Comparison of ENCODE assay signal across 30 mouse cellular contexts in the genomic region with DNA sequence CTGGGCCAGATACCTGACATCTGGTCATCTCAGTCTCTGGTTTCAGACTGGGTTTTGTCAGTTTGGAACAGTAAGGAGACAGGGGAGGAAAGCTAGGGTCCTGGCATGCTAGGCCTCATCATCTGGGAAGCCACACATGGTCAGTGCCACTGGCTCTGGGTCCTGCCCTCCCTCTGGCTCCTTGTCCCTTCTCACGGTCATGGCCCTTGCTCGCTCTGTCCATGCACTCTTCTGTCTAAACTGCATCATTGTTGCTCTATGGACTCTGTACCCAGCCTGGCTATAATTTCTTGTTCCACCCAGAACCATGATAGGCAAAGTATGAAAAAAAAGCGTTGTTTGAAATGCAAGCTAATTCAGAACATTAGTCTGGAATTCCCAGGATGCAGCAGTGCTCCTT. TPM values are rescaled to one million over a fixed set of nuclear protein-coding genes. Genes with fewer than 3 reads are reported as not detected.
DNase-seq lines count a peak whose midpoint lies in the region; ATAC-seq and TF ChIP-seq lines count a peak whose summit lies in the region.
"Had no signal": no experiment of that assay in that cellular context is flagged by ENCODE, and none has a peak within 500 bp of the region (broad histone marks: within the 10 kb centered on the region; RNA-seq: fewer than 3 reads in every experiment).

No protein-coding gene starts in this region.

- H3K36me3 ChIP-seq in kidney, adult 2 months (ENCODE audit: control insufficient read depth, insufficient read depth, low read length), result no peaks in the 10 kb centered on the region
- no peaks in the 10 kb centered on the region for H3K36me3 ChIP-seq in kidney, embryonic 14.5 days (ENCODE audit: control insufficient read depth, insufficient read depth, low read length)
- H3K36me3 ChIP-seq in kidney, embryonic 16.5 days (ENCODE audit: insufficient read depth, low read length), result no peaks in the 10 kb centered on the region
- no peaks in the 10 kb centered on the region for H3K36me3 ChIP-seq in intestine, postnatal 0 days (ENCODE audit: control insufficient read depth, insufficient read depth)
- H3K36me3 ChIP-seq: forebrain, embryonic 10.5 days; heart, embryonic 10.5 days had no signal

- H3K4me2 ChIP-seq in kidney, embryonic 14.5 days (replicated peaks; ENCODE audit: low read depth, low read length), result no peak overlapping the region
- no peak overlapping the region for H3K4me2 ChIP-seq in kidney, embryonic 16.5 days (replicated peaks; ENCODE audit: low read depth, low read length)
- no peak overlapping the region for H3K4me2 ChIP-seq in intestine, postnatal 0 days (replicated peaks; ENCODE audit: low read depth)
- H3K4me2 ChIP-seq: forebrain, embryonic 13.5 days; heart, embryonic 13.5 days; hindbrain, embryonic 14.5 days had no signal

- H3K4me3 ChIP-seq in kidney, adult 2 months (ENCODE audit: insufficient read depth, low read depth, low read length), result no peak overlapping the region
- no peak overlapping the region for H3K4me3 ChIP-seq in kidney, embryonic 14.5 days (ENCODE audit: low read length)
- no peak overlapping the region for H3K4me3 ChIP-seq in kidney, embryonic 16.5 days (ENCODE audit: low read length)
- H3K4me3 ChIP-seq in intestine, postnatal 0 days (ENCODE audit: low read depth, low read length), result no peak overlapping the region
- H3K4me3 ChIP-seq: forebrain, embryonic 10.5 days; forebrain, embryonic 13.5 days; heart, adult 2 months; heart, embryonic 10.5 days; heart, embryonic 13.5 days had no signal

- TF ChIP-seq CTCF in kidney, adult 2 months (conservative IDR thresholded peaks at IDR 0.05; ENCODE audit: insufficient read depth, insufficient read length, low read depth, low read length), result no peak
- TF ChIP-seq CTCF in intestine, postnatal 0 days (IDR thresholded peaks at IDR 0.05; ENCODE audit: low read depth), result no peak

- 56% methylated on average over 3 of the region's 3 CpGs for WGBS in kidney, adult 2 months
- 91% methylated on average over 3 of the region's 3 CpGs for WGBS in kidney, embryonic 14.5 days
- 94% methylated on average over 3 of the region's 3 CpGs for WGBS in kidney, embryonic 16.5 days
- WGBS in intestine, postnatal 0 days, result 67% methylated on average over 3 of the region's 3 CpGs

- no peaks in the 10 kb centered on the region for H3K9me3 ChIP-seq in kidney, embryonic 14.5 days (ENCODE audit: control insufficient read depth, low read length)
- no peaks in the 10 kb centered on the region for H3K9me3 ChIP-seq in kidney, embryonic 16.5 days (ENCODE audit: low read length)
- no peaks in the 10 kb centered on the region for H3K9me3 ChIP-seq in intestine, postnatal 0 days (ENCODE audit: control insufficient read depth)
- H3K9me3 ChIP-seq: forebrain, embryonic 10.5 days; forebrain, embryonic 13.5 days; heart, embryonic 10.5 days; heart, embryonic 13.5 days had no signal

- H3K9ac ChIP-seq in kidney, embryonic 14.5 days (ENCODE audit: low read depth, low read length), result no peak overlapping the region
- no peak overlapping the region for H3K9ac ChIP-seq in kidney, embryonic 16.5 days (replicated peaks; ENCODE audit: low read length)
- H3K9ac ChIP-seq in intestine, postnatal 0 days (ENCODE audit: low read depth, low read length), result no peak overlapping the region
- H3K9ac ChIP-seq: forebrain, embryonic 13.5 days; heart, embryonic 13.5 days; hindbrain, embryonic 14.5 days had no signal

- ATAC-seq in kidney, embryonic 14.5 days (ENCODE audit: low FRiP score, low TSS enrichment), result no peak
- no peak for ATAC-seq in kidney, embryonic 16.5 days (ENCODE audit: low FRiP score, low TSS enrichment)
- peak; percentile 38; the same call in 1 of the 2 replicates for ATAC-seq in intestine, postnatal 0 days
- ATAC-seq: activated CD4-positive, CD25-positive, alpha-beta regulatory T cell, adult 4 months; forebrain, embryonic 13.5 days; forebrain, embryonic 16.5 days had no signal

- DNase-seq in kidney, adult 2 months, result peak; percentile 74
- DNase-seq in kidney, postnatal 25 days, result peak; percentile 32 to 68
- no peak for DNase-seq in adrenal gland, postnatal 14 days
- DNase-seq: adrenal gland, adult 8-10 months; adrenal gland, postnatal 36 days; cerebellum, adult 18-20 months; cerebellum, adult 9-10 months; cerebellum, postnatal 14 days; gastrocnemius, postnatal 10 days; gastrocnemius, postnatal 36 days; heart, adult 2 months; heart, postnatal 14 days; heart, postnatal 4 days had no signal

- no peak for TF ChIP-seq POLR2A in kidney, adult 2 months (IDR thresholded peaks at IDR 0.05; ENCODE audit: low read depth, low read length)

- peaks cover 4% of the 10 kb centered on the region; the same call in 1 of the 2 replicates for H3K4me1 ChIP-seq in kidney, adult 2 months (ENCODE audit: control insufficient read depth, insufficient read depth, low read length)
- H3K4me1 ChIP-seq in kidney, embryonic 14.5 days (ENCODE audit: control insufficient read depth, insufficient read depth, low read length), result no peaks in the 10 kb centered on the region
- no peaks in the 10 kb centered on the region for H3K4me1 ChIP-seq in kidney, embryonic 16.5 days (ENCODE audit: insufficient read depth, low read length)
- no peaks in the 10 kb centered on the region for H3K4me1 ChIP-seq in intestine, postnatal 0 days (replicated peaks; ENCODE audit: control insufficient read depth, insufficient read depth, low read length)
- H3K4me1 ChIP-seq: forebrain, embryonic 10.5 days; forebrain, embryonic 13.5 days had no signal

- no peaks in the 10 kb centered on the region for H3K27me3 ChIP-seq in kidney, adult 2 months (replicated peaks; ENCODE audit: control insufficient read depth, insufficient read depth, low read length)
- no peaks in the 10 kb centered on the region for H3K27me3 ChIP-seq in kidney, embryonic 14.5 days (ENCODE audit: control insufficient read depth, insufficient read depth, low read length)
- no peaks in the 10 kb centered on the region for H3K27me3 ChIP-seq in kidney, embryonic 16.5 days (ENCODE audit: insufficient read depth, low read length)
- no peaks in the 10 kb centered on the region for H3K27me3 ChIP-seq in intestine, postnatal 0 days (replicated peaks; ENCODE audit: control insufficient read depth, insufficient read depth, low read length)
- H3K27me3 ChIP-seq: forebrain, embryonic 13.5 days; heart, embryonic 13.5 days had no signal

- no peak overlapping the region for H3K27ac ChIP-seq in kidney, adult 2 months (ENCODE audit: insufficient read depth, low read depth, low read length)
- no peak overlapping the region for H3K27ac ChIP-seq in kidney, embryonic 14.5 days (ENCODE audit: low read depth, low read length)
- no peak overlapping the region for H3K27ac ChIP-seq in kidney, embryonic 16.5 days (ENCODE audit: low read length)
- no peak overlapping the region for H3K27ac ChIP-seq in intestine, postnatal 0 days (ENCODE audit: low read depth, low read length)
- H3K27ac ChIP-seq: forebrain, embryonic 10.5 days; forebrain, embryonic 13.5 days; heart, adult 2 months; heart, embryonic 10.5 days; heart, embryonic 13.5 days; hindbrain, embryonic 14.5 days had no signal

RNA-seq across cellular contexts. Expression of a gene that starts 11.2 kb away (rescaled TPM):
- 16.9 and 18.7 TPM in 2 replicates for polyA plus RNA-seq in kidney, adult 2 months (2012; rRNA removed)
- polyA plus RNA-seq in kidney, embryonic 14.5 days (2014; fragmentation: Nextera tagmentation; extraction: Ambion mirVana), result 16.0 and 21.0 TPM in 2 replicates
- 15.9 and 16.9 TPM in 2 replicates for polyA plus RNA-seq in kidney, embryonic 16.5 days (2015; fragmentation: Nextera tagmentation; extraction: Ambion mirVana)
- polyA plus RNA-seq in intestine, postnatal 0 days (2015; fragmentation: Nextera tagmentation; extraction: Ambion mirVana), result 6.6 and 7.3 TPM in 2 replicates
- 11.1 and 12.7 TPM in 2 replicates for total RNA-seq in adrenal gland, postnatal 14 days (2021)

RNA-seq across cellular contexts. Expression of a gene that starts 52.3 kb away (rescaled TPM):
- not detected in 2 replicates for polyA plus RNA-seq in kidney, adult 2 months (2012; rRNA removed)
- not detected in 2 replicates for polyA plus RNA-seq in kidney, embryonic 14.5 days (2014; fragmentation: Nextera tagmentation; extraction: Ambion mirVana)
- not detected in 2 replicates for polyA plus RNA-seq in kidney, embryonic 16.5 days (2015; fragmentation: Nextera tagmentation; extraction: Ambion mirVana)
- polyA plus RNA-seq in intestine, postnatal 0 days (2015; fragmentation: Nextera tagmentation; extraction: Ambion mirVana), result not detected in 2 replicates
- not detected in 2 replicates for total RNA-seq in adrenal gland, postnatal 14 days (2021)
- total RNA-seq: adrenal gland, adult 8-10 months; adrenal gland, postnatal 36 days; ES-E14; gastrocnemius, adult 18-20 months; gastrocnemius, postnatal 10 days; gastrocnemius, postnatal 36 days; granulocyte monocyte progenitor cell, adult 5-6 weeks; heart, adult 2 months; heart, postnatal 14 days; heart, postnatal 4 days had no signal
- polyA plus RNA-seq: activated CD4-positive, CD25-positive, alpha-beta regulatory T cell, adult 4 months; embryonic facial prominence, embryonic 11.5 days; embryonic facial prominence, embryonic 14.5 days; forebrain, embryonic 10.5 days; forebrain, embryonic 13.5 days; forebrain, embryonic 16.5 days; heart, adult 2 months; heart, embryonic 10.5 days; heart, embryonic 13.5 days; heart, embryonic 16.5 days; hindbrain, embryonic 11.5 days; hindbrain, embryonic 14.5 days had no signal

RNA-seq across cellular contexts. Expression of a gene that starts 59.6 kb away (rescaled TPM):
- polyA plus RNA-seq in kidney, adult 2 months (2012; rRNA removed), result 86.5 and 103 TPM in 2 replicates
- 69.0 and 77.1 TPM in 2 replicates for polyA plus RNA-seq in kidney, embryonic 14.5 days (2014; fragmentation: Nextera tagmentation; extraction: Ambion mirVana)
- polyA plus RNA-seq in kidney, embryonic 16.5 days (2015; fragmentation: Nextera tagmentation; extraction: Ambion mirVana), result 67.5 and 72.3 TPM in 2 replicates
- polyA plus RNA-seq in intestine, postnatal 0 days (2015; fragmentation: Nextera tagmentation; extraction: Ambion mirVana), result 14.8 and 15.5 TPM in 2 replicates
- 25.8 and 28.5 TPM in 2 replicates for total RNA-seq in adrenal gland, postnatal 14 days (2021)
